Mouse (Mus musculus): Measurements from ENCODE around the gene Tmem8b. TPM values are rescaled to one million over a fixed set of nuclear protein-coding genes. Genes with fewer than 3 reads are reported as not detected.

The Tmem8b gene
- polyA plus RNA-seq, 1 experiment from 2014 or later, result 2.0 TPM

- peak overlapping the region; percentile 92 for H3K4me3 ChIP-seq (replicated peaks; ENCODE audit: low read depth, low read length)
- peak; percentile 13; the same call in 1 of the 2 replicates for TF ChIP-seq CTCF (IDR thresholded peaks at IDR 0.05; ENCODE audit: low read depth)
- H3K4me1 ChIP-seq (replicated peaks; ENCODE audit: insufficient read depth, low read length), result no peaks in the 10 kb centered on the region
- H3K27me3 ChIP-seq (ENCODE audit: insufficient read depth, low read length), result no peaks in the 10 kb centered on the region
- peak overlapping the region; percentile 67 for H3K4me2 ChIP-seq (ENCODE audit: low read length)
- H3K27ac ChIP-seq, result peak overlapping the region; percentile 97
- DNase-seq (ENCODE audit: low spot score) (peak; percentile 21), ATAC-seq (replicated peaks; ENCODE audit: low FRiP score, low read depth) (peak; percentile 59)
- peak overlapping the region; percentile 93 for H3K9ac ChIP-seq (ENCODE audit: low read depth, low read length)
- 4% methylated on average over 34 of the region's 34 CpGs for WGBS
- no peaks in the 10 kb centered on the region for H3K9me3 ChIP-seq (replicated peaks; ENCODE audit: low read length)
- no peaks in the 10 kb centered on the region for H3K36me3 ChIP-seq (ENCODE audit: insufficient read depth, low read length)
Observed at GRCm38 (mm10) chr4:43655656-43656338, 13.0 kb upstream of the Tmem8b start.

- under 1% methylated on average over 33 of the region's 34 CpGs for WGBS
- peak; percentile 99 for DNase-seq (ENCODE audit: low spot score)
- Histone ChIP-seq H3K36me3 (ENCODE audit: insufficient read depth, low read length) (no peaks in the 10 kb centered on the region), H3K27ac (peak within 1 kb of the TSS; percentile 97), H3K9me3 (replicated peaks; ENCODE audit: low read length) (no peaks in the 10 kb centered on the region), H3K4me2 (ENCODE audit: low read length) (peak within 1 kb of the TSS; percentile 67), H3K9ac (ENCODE audit: low read depth, low read length) (peak within 1 kb of the TSS; percentile 93), H3K4me3 (replicated peaks; ENCODE audit: low read depth, low read length) (peak within 1 kb of the TSS; percentile 92), H3K27me3 (ENCODE audit: insufficient read depth, low read length) (no peaks in the 10 kb centered on the region), H3K4me1 (replicated peaks; ENCODE audit: insufficient read depth, low read length) (no peaks in the 10 kb centered on the region)
- peak; percentile 95 for ATAC-seq (replicated peaks; ENCODE audit: low FRiP score, low read depth)
- peak; percentile 36; the same call in 1 of the 2 replicates for TF ChIP-seq CTCF (IDR thresholded peaks at IDR 0.05; ENCODE audit: low read depth)
Observed at GRCm38 (mm10) chr4:43656339-43657109, 12.2 kb upstream of the Tmem8b start, which contains the start of gene Hint2. Hint2 (minus strand) TSS chr4:43656466.

- ATAC-seq (replicated peaks; ENCODE audit: low FRiP score, low read depth) (no peak), DNase-seq (ENCODE audit: low spot score) (no peak)
- Histone ChIP-seq H3K4me3 (replicated peaks; ENCODE audit: low read depth, low read length) (peak overlapping the region; percentile 92; the same call in 1 of the 2 replicates), H3K4me2 (ENCODE audit: low read length) (peak overlapping the region; percentile 67; the same call in 1 of the 2 replicates), H3K36me3 (ENCODE audit: insufficient read depth, low read length) (no peaks in the 10 kb centered on the region), H3K4me1 (replicated peaks; ENCODE audit: insufficient read depth, low read length) (no peaks in the 10 kb centered on the region), H3K27me3 (ENCODE audit: insufficient read depth, low read length) (0 out of 2 replicates have a peak, but pooled peaks cover under 1% of the 10 kb centered on the region), H3K27ac (no peak overlapping the region), H3K9ac (ENCODE audit: low read depth, low read length) (no peak overlapping the region), H3K9me3 (replicated peaks; ENCODE audit: low read length) (no peaks in the 10 kb centered on the region)
- peak; percentile 31; the same call in 1 of the 2 replicates for TF ChIP-seq CTCF (IDR thresholded peaks at IDR 0.05; ENCODE audit: low read depth)
- WGBS, result 62% methylated on average over 4 of the region's 4 CpGs
Observed at GRCm38 (mm10) chr4:43657146-43657545, 11.6 kb upstream of the Tmem8b start.

GRCm38 (mm10) chr4:43666412-43666811 lies 2.4 kb upstream of the Tmem8b start:
- DNase-seq (ENCODE audit: low spot score) (peak; percentile 64), ATAC-seq (replicated peaks; ENCODE audit: low FRiP score, low read depth) (no peak)
- Histone ChIP-seq H3K9ac (ENCODE audit: low read depth, low read length) (no peak overlapping the region), H3K27ac (no peak overlapping the region), H3K36me3 (ENCODE audit: insufficient read depth, low read length) (no peaks in the 10 kb centered on the region), H3K4me3 (replicated peaks; ENCODE audit: low read depth, low read length) (no peak overlapping the region), H3K4me2 (ENCODE audit: low read length) (no peak overlapping the region), H3K4me1 (replicated peaks; ENCODE audit: insufficient read depth, low read length) (0 out of 2 replicates have a peak, but pooled peaks cover 8% of the 10 kb centered on the region), H3K27me3 (ENCODE audit: insufficient read depth, low read length) (0 out of 2 replicates have a peak, but pooled peaks cover 3% of the 10 kb centered on the region), H3K9me3 (replicated peaks; ENCODE audit: low read length) (no peaks in the 10 kb centered on the region)
- peak; percentile 74 for TF ChIP-seq CTCF (IDR thresholded peaks at IDR 0.05; ENCODE audit: low read depth)
- WGBS, result 19% methylated on average over 4 of the region's 4 CpGs

GRCm38 (mm10) chr4:43669428-43669794 lies 640 bp downstream of the Tmem8b start:
- Histone ChIP-seq H3K4me1 (replicated peaks; ENCODE audit: insufficient read depth, low read length) (0 out of 2 replicates have a peak, but pooled peaks cover 8% of the 10 kb centered on the region), H3K9ac (ENCODE audit: low read depth, low read length) (peak overlapping the region; percentile 83), H3K36me3 (ENCODE audit: insufficient read depth, low read length) (0 out of 2 replicates have a peak, but pooled peaks cover under 1% of the 10 kb centered on the region), H3K27ac (peak overlapping the region; percentile 55; the same call in 1 of the 2 replicates), H3K27me3 (ENCODE audit: insufficient read depth, low read length) (no peaks in the 10 kb centered on the region), H3K4me3 (replicated peaks; ENCODE audit: low read depth, low read length) (peak overlapping the region; percentile 76), H3K4me2 (ENCODE audit: low read length) (peak overlapping the region; percentile 83), H3K9me3 (replicated peaks; ENCODE audit: low read length) (no peaks in the 10 kb centered on the region)
- 2% methylated on average over 22 of the region's 25 CpGs for WGBS
- DNase-seq (ENCODE audit: low spot score), result peak; percentile 60
- ATAC-seq (replicated peaks; ENCODE audit: low FRiP score, low read depth), result peak; percentile 77
- TF ChIP-seq CTCF (IDR thresholded peaks at IDR 0.05; ENCODE audit: low read depth), result no peak

- no peak overlapping the region for H3K27ac ChIP-seq
- 0 out of 2 replicates have a peak, but pooled peaks cover 2% of the 10 kb centered on the region for H3K36me3 ChIP-seq (ENCODE audit: insufficient read depth, low read length)
- 7% methylated on average over 2 of the region's 2 CpGs for WGBS
- peak; percentile 94 for DNase-seq (ENCODE audit: low spot score)
- TF ChIP-seq CTCF (IDR thresholded peaks at IDR 0.05; ENCODE audit: low read depth), result peak; percentile 92
- no peaks in the 10 kb centered on the region for H3K27me3 ChIP-seq (ENCODE audit: insufficient read depth, low read length)
- ATAC-seq (replicated peaks; ENCODE audit: low FRiP score, low read depth), result no peak
- no peak overlapping the region for H3K9ac ChIP-seq (ENCODE audit: low read depth, low read length)
- no peaks in the 10 kb centered on the region for H3K9me3 ChIP-seq (replicated peaks; ENCODE audit: low read length)
- no peak overlapping the region for H3K4me2 ChIP-seq (ENCODE audit: low read length)
- 0 out of 2 replicates have a peak, but pooled peaks cover 8% of the 10 kb centered on the region for H3K4me1 ChIP-seq (replicated peaks; ENCODE audit: insufficient read depth, low read length)
- H3K4me3 ChIP-seq (replicated peaks; ENCODE audit: low read depth, low read length), result no peak overlapping the region
Observed at GRCm38 (mm10) chr4:43672070-43672469, 3.3 kb downstream of the Tmem8b start.

Data from kidney, postnatal 0 days (tissue).